Mouse (Mus musculus) E14TG2a.4 (cell line): ENCODE data around the gene Aff4.

Source experiments
- H3K27me3 ChIP-seq: 2 replicates; pipeline ENCODE4 v1.6.1; 2014; ENCODE audit warnings: low read length, control low read depth; ENCODE audit not compliant: insufficient read depth
- H3K36me3 ChIP-seq: 2 replicates; pipeline ENCODE4 v1.6.1; 2014; ENCODE audit warnings: low read length, control low read depth; ENCODE audit not compliant: insufficient read depth
- H3K4me1 ChIP-seq: replicated peaks from 2 replicates; pipeline ENCODE4 v1.6.1; 2014; ENCODE audit warnings: low read depth, low read length, control low read depth
- H3K4me3 ChIP-seq: replicated peaks from 2 replicates; pipeline ENCODE4 v1.5.1; 2014; ENCODE audit warnings: mild to moderate bottlenecking, low read length
- H3K9me3 ChIP-seq: 2 replicates; pipeline ENCODE4 v1.6.1; 2014; ENCODE audit warnings: low read length, control low read depth
- CTCF ChIP-seq: conservative IDR thresholded peaks from 2 replicates; pipeline ENCODE4 v1.5.1; 2014; ENCODE audit warnings: low read length
- NANOG ChIP-seq: IDR thresholded peaks from 2 replicates; pipeline ENCODE4 v1.6.1; 2014; ENCODE audit warnings: borderline replicate concordance, low read length, mixed read lengths
- POU5F1 ChIP-seq: IDR thresholded peaks from 2 replicates; pipeline ENCODE4 v1.6.1; 2014; ENCODE audit warnings: low read length, borderline replicate concordance

Aff4 gene

GRCm38 (mm10) chr11:53453031-53453430, 102.4 kb downstream of the Aff4 start:
- peaks cover 12% of the 10 kb centered on the region for H3K4me1 ChIP-seq
- no peaks in the 10 kb centered on the region for H3K9me3 ChIP-seq
- H3K27me3 ChIP-seq, result peaks cover 67% of the 10 kb centered on the region
- H3K36me3 ChIP-seq, result no peaks in the 10 kb centered on the region
- no peak for TF ChIP-seq CTCF
- no peak for TF ChIP-seq NANOG
- no peak for TF ChIP-seq POU5F1
- H3K4me3 ChIP-seq, result no peak overlapping the region

- no peaks in the 10 kb centered on the region for H3K36me3 ChIP-seq
- H3K9me3 ChIP-seq, result no peaks in the 10 kb centered on the region
- H3K27me3 ChIP-seq, result peaks cover 81% of the 10 kb centered on the region
- peak within 1 kb of the TSS; percentile 76 for H3K4me3 ChIP-seq
- peaks cover 19% of the 10 kb centered on the region for H3K4me1 ChIP-seq
- TF ChIP-seq POU5F1, result no peak
- peak; percentile 13; the same call in 1 of the 2 replicates for TF ChIP-seq CTCF
- TF ChIP-seq NANOG, result no peak
These were observed 106.1 kb downstream of the Aff4 start, which contains the start of the genes Gm10447 and Shroom1 for GRCm38 (mm10) chr11:53456474-53457371. Gene Gm10447, minus strand, starts transcription at chr11:53457110. Gene Shroom1, plus strand, starts transcription at chr11:53457205.

- TF ChIP-seq POU5F1 (no peak), CTCF (0 out of 2 replicates have a peak, but pooled peaks have one; percentile 5), NANOG (no peak)
- H3K9me3 ChIP-seq, result no peaks in the 10 kb centered on the region
- peaks cover 87% of the 10 kb centered on the region for H3K27me3 ChIP-seq
- peaks cover 27% of the 10 kb centered on the region for H3K4me1 ChIP-seq
- no peaks in the 10 kb centered on the region for H3K36me3 ChIP-seq
- H3K4me3 ChIP-seq, result peak overlapping the region; percentile 76
These were observed 106.8 kb downstream of the Aff4 start for GRCm38 (mm10) chr11:53457372-53457954.

- H3K36me3 ChIP-seq, result no peaks in the 10 kb centered on the region
- H3K4me1 ChIP-seq, result peaks cover 39% of the 10 kb centered on the region
- TF ChIP-seq CTCF (no peak), POU5F1 (no peak), NANOG (no peak)
- H3K27me3 ChIP-seq, result peaks cover 93% of the 10 kb centered on the region
- no peak overlapping the region for H3K4me3 ChIP-seq
- no peaks in the 10 kb centered on the region for H3K9me3 ChIP-seq
These were observed 108.4 kb downstream of the Aff4 start for GRCm38 (mm10) chr11:53458996-53459395.

GRCm38 (mm10) chr11:53460192-53460591, 109.6 kb downstream of the Aff4 start:
- TF ChIP-seq POU5F1, result no peak
- no peak for TF ChIP-seq CTCF
- no peak for TF ChIP-seq NANOG
- no peak overlapping the region for H3K4me3 ChIP-seq
- peaks cover 97% of the 10 kb centered on the region for H3K27me3 ChIP-seq
- H3K4me1 ChIP-seq, result peaks cover 46% of the 10 kb centered on the region
- H3K9me3 ChIP-seq, result no peaks in the 10 kb centered on the region
- no peaks in the 10 kb centered on the region for H3K36me3 ChIP-seq

GRCm38 (mm10) chr11:53461727-53462126, 111.1 kb downstream of the Aff4 start:
- no peaks in the 10 kb centered on the region for H3K36me3 ChIP-seq
- H3K27me3 ChIP-seq, result peaks cover 96% of the 10 kb centered on the region
- H3K4me1 ChIP-seq, result peaks cover 57% of the 10 kb centered on the region
- no peak overlapping the region for H3K4me3 ChIP-seq
- TF ChIP-seq POU5F1 (no peak), CTCF (no peak), NANOG (no peak)
- no peaks in the 10 kb centered on the region for H3K9me3 ChIP-seq

- Histone ChIP-seq H3K9me3 (no peaks in the 10 kb centered on the region), H3K27me3 (peaks cover 95% of the 10 kb centered on the region), H3K4me3 (peak overlapping the region; percentile 79), H3K4me1 (peaks cover 56% of the 10 kb centered on the region), H3K36me3 (no peaks in the 10 kb centered on the region)
- no peak for TF ChIP-seq CTCF
- no peak for TF ChIP-seq NANOG
- TF ChIP-seq POU5F1, result no peak
These were observed 113.2 kb downstream of the Aff4 start for GRCm38 (mm10) chr11:53463551-53464424.

GRCm38 (mm10) chr11:53466231-53466971, 115.8 kb downstream of the Aff4 start:
- Histone ChIP-seq H3K4me1 (peaks cover 59% of the 10 kb centered on the region), H3K9me3 (no peaks in the 10 kb centered on the region), H3K36me3 (no peaks in the 10 kb centered on the region), H3K27me3 (peaks cover 98% of the 10 kb centered on the region), H3K4me3 (peak overlapping the region; percentile 72)
- TF ChIP-seq POU5F1 (no peak), CTCF (peak; percentile 74)
